Mouse (Mus musculus) CH12.LX (cell line): Measurements from ENCODE around the gene Klhdc4. TPM values are rescaled to one million over a fixed set of nuclear protein-coding genes. Genes with fewer than 3 reads are reported as not detected.

ENCODE experiments used
- DNase-seq: peaks from one replicate; pipeline ENCODE4 v3.0.0-alpha.2; 2013; ENCODE audit errors: extremely low read depth
- H3K27ac ChIP-seq: 2 replicates; pipeline ENCODE4 v1.5.1; 2012; ENCODE audit warnings: low read depth, mild to moderate bottlenecking, control low read depth, moderate library complexity; ENCODE audit not compliant: insufficient read depth
- H3K27me3 ChIP-seq: replicated peaks from 2 replicates; pipeline ENCODE3; 2012; ENCODE audit warnings: inconsistent platforms
- H3K36me3 ChIP-seq, 2 experiments: replicated peaks in 1 of 2; 2 replicates each; pipeline versions ENCODE3 to v1.6.1; 2012; ENCODE audit warnings: inconsistent platforms in 1 of 2, low read length in 1 of 2, mild to moderate bottlenecking in 1 of 2, mixed read lengths in 1 of 2, moderate library complexity in 1 of 2; ENCODE audit not compliant: control insufficient read depth in 1 of 2, insufficient read depth in 1 of 2
- H3K4me1 ChIP-seq, 2 experiments: 2 replicates each; pipeline ENCODE4 v1.6.1; 2012; ENCODE audit warnings: inconsistent platforms in 1 of 2, moderate library complexity in 1 of 2; ENCODE audit not compliant: insufficient read depth in 2 of 2, control insufficient read depth in 1 of 2
- H3K4me2 ChIP-seq: 2 replicates; pipeline ENCODE4 v1.6.1; 2012; ENCODE audit warnings: low read depth, mild to moderate bottlenecking, control low read depth; ENCODE audit not compliant: poor library complexity, insufficient read depth, severe bottlenecking
- H3K4me3 ChIP-seq, 3 experiments: fragments of 150-350 bp in 1 of 3; sonication (generic) in 1 of 3; replicated peaks in 1 of 3; 2 replicates each; pipeline versions ENCODE3 to v1.5.1; 2011 to 2012; ENCODE audit warnings: low read depth in 2 of 3, low read length in 2 of 3, mild to moderate bottlenecking in 2 of 3, moderate library complexity in 2 of 3, control low read depth in 1 of 3, improper control_type of control experiment in 1 of 3, inconsistent platforms in 1 of 3, mixed read lengths in 1 of 3; ENCODE audit not compliant: poor library complexity in 1 of 3
- H3K79me2 ChIP-seq: replicated peaks from 2 replicates; pipeline ENCODE4 v1.6.1; 2012; ENCODE audit warnings: mild to moderate bottlenecking, moderate library complexity; ENCODE audit not compliant: control insufficient read depth, poor library complexity, insufficient read depth, severe bottlenecking; ENCODE audit errors: extremely low read depth
- H3K9ac ChIP-seq: 2 replicates; pipeline ENCODE4 v1.6.1; 2012; ENCODE audit warnings: low read depth, mild to moderate bottlenecking, control low read depth, moderate library complexity; ENCODE audit not compliant: insufficient read depth
- H3K9me3 ChIP-seq: replicated peaks from 2 replicates; pipeline ENCODE3; 2012; ENCODE audit warnings: low read length, inconsistent platforms, mixed read lengths
- CHD2 ChIP-seq: IDR thresholded peaks from 2 replicates; pipeline ENCODE4 v1.6.1; 2011; ENCODE audit warnings: low read length, improper control_type of control experiment
- CTCF ChIP-seq, 2 experiments: IDR thresholded peaks in 1 of 2; conservative IDR thresholded peaks in 1 of 2; 2 replicates each; pipeline ENCODE4 v1.5.1; 2011 to 2012; ENCODE audit warnings: low read depth in 2 of 2, low read length in 2 of 2, improper control_type of control experiment in 1 of 2, inconsistent platforms in 1 of 2, mild to moderate bottlenecking in 1 of 2, moderate library complexity in 1 of 2
- ELF1 ChIP-seq: IDR thresholded peaks from 2 replicates; pipeline ENCODE4 v1.6.1; 2014; ENCODE audit warnings: low read depth, mild to moderate bottlenecking, inconsistent platforms, low read length, improper control_type of control experiment
- EP300 ChIP-seq: IDR thresholded peaks from 2 replicates; pipeline ENCODE4 v1.6.1; 2011; ENCODE audit warnings: low read length, improper control_type of control experiment
- GABPA ChIP-seq: IDR thresholded peaks from 2 replicates; pipeline ENCODE4 v1.6.1; 2012; ENCODE audit warnings: low read depth, low read length, improper control_type of control experiment, inconsistent platforms; ENCODE audit not compliant: insufficient replicate concordance
- HCFC1 ChIP-seq: IDR thresholded peaks from 2 replicates; pipeline ENCODE4 v1.6.1; 2012; ENCODE audit warnings: low read depth, mild to moderate bottlenecking, inconsistent platforms, low read length, improper control_type of control experiment
- IRF4 ChIP-seq: IDR thresholded peaks from 2 replicates; pipeline ENCODE4 v1.6.1; 2014; ENCODE audit warnings: low read depth, mild to moderate bottlenecking, inconsistent platforms, low read length, improper control_type of control experiment
- JUND ChIP-seq: conservative IDR thresholded peaks from 2 replicates; pipeline ENCODE4 v1.6.1; 2011; ENCODE audit warnings: low read depth, low read length, improper control_type of control experiment
- MAFK ChIP-seq: IDR thresholded peaks from 2 replicates; pipeline ENCODE4 v1.6.1; 2011; ENCODE audit warnings: low read length, improper control_type of control experiment; ENCODE audit not compliant: insufficient replicate concordance
- MAX ChIP-seq: IDR thresholded peaks from 2 replicates; pipeline ENCODE4 v1.6.1; 2011; ENCODE audit warnings: low read length, improper control_type of control experiment
- MAZ ChIP-seq: IDR thresholded peaks from 2 replicates; pipeline ENCODE4 v1.6.1; 2012; ENCODE audit warnings: low read depth, mild to moderate bottlenecking, inconsistent platforms, low read length, improper control_type of control experiment, moderate library complexity
- NELFE ChIP-seq: IDR thresholded peaks from 2 replicates; pipeline ENCODE4 v1.6.1; 2011; ENCODE audit warnings: low read depth, low read length, improper control_type of control experiment
- PAX5 ChIP-seq: IDR thresholded peaks from 2 replicates; pipeline ENCODE4 v1.6.1; 2012; ENCODE audit warnings: low read length, inconsistent platforms, mixed read lengths
- POLR2AphosphoS2 ChIP-seq: IDR thresholded peaks from 2 replicates; pipeline ENCODE4 v1.6.1; 2011; ENCODE audit warnings: low read depth, low read length, improper control_type of control experiment
- RCOR1 ChIP-seq: conservative IDR thresholded peaks from 2 replicates; pipeline ENCODE4 v1.6.1; 2012; ENCODE audit warnings: low read depth, mild to moderate bottlenecking, inconsistent platforms, low read length, improper control_type of control experiment
- SIN3A ChIP-seq: IDR thresholded peaks from 2 replicates; pipeline ENCODE4 v1.6.1; 2012; ENCODE audit warnings: low read length, improper control_type of control experiment, inconsistent platforms
- SMC3 ChIP-seq: IDR thresholded peaks from 2 replicates; pipeline ENCODE4 v1.6.1; 2011; ENCODE audit warnings: low read depth, low read length, improper control_type of control experiment
- TCF12 ChIP-seq: IDR thresholded peaks from 2 replicates; pipeline ENCODE4 v1.6.1; 2014; ENCODE audit warnings: low read depth, mild to moderate bottlenecking, inconsistent platforms, low read length, improper control_type of control experiment
- USF1 ChIP-seq: IDR thresholded peaks from 2 replicates; pipeline ENCODE4 v1.6.1; 2014; ENCODE audit warnings: low read depth, mild to moderate bottlenecking, inconsistent platforms, low read length, improper control_type of control experiment
- USF2 ChIP-seq: conservative IDR thresholded peaks from 2 replicates; pipeline ENCODE4 v1.6.1; 2011; ENCODE audit warnings: low read depth, low read length, improper control_type of control experiment
- ZC3H11A ChIP-seq: IDR thresholded peaks from 2 replicates; pipeline ENCODE4 v1.6.1; 2012; ENCODE audit warnings: low read depth, mild to moderate bottlenecking, inconsistent platforms, low read length, improper control_type of control experiment
- ZNF384 ChIP-seq: IDR thresholded peaks from 2 replicates; pipeline ENCODE4 v1.6.1; 2012; ENCODE audit warnings: low read depth, low read length, improper control_type of control experiment, inconsistent platforms
- dilution Hi-C: fragments of 300-500 bp; cut with MboI; formaldehyde crosslinking; loops from 2 replicates; pipeline ENCODE4 v1.14.3; 2020; ENCODE audit warnings: low sequenced_read_pairs; ENCODE audit not compliant: extremely low pct_unique_long_range_greater_than_20kb, extremely low pct_ligation_motif_present
- in situ Hi-C: fragments of 300-500 bp; cut with MboI; formaldehyde crosslinking; loops from 3 replicates; pipeline ENCODE4 v1.14.3; 2019; ENCODE audit warnings: low sequenced_read_pairs, low pct_ligation_motif_present, low pct_unique_long_range_greater_than_20kb, mixed read lengths
- polyA plus RNA-seq: library from polyadenylated mRNA; unstranded; fragments of >175 nt; gene quantifications from 2 replicates; pipeline ENCODE4 v1.2.1, GENCODE M21; 2012; ENCODE audit warnings: low read depth; ENCODE audit not compliant: insufficient read length
- total RNA-seq, 2 experiments: library from RNA; depleted of rRNA; stranded (reverse); fragments of 300-350 nt in 1 of 2; fragments of >200 nt in 1 of 2; gene quantifications; 2 replicates each; pipeline ENCODE4 v1.2.3; 2012 to 2014

Klhdc4 gene
- total and polyA plus RNA-seq, 3 experiments: 35.5 to 54.3 (median 51.5) TPM

DNA sequence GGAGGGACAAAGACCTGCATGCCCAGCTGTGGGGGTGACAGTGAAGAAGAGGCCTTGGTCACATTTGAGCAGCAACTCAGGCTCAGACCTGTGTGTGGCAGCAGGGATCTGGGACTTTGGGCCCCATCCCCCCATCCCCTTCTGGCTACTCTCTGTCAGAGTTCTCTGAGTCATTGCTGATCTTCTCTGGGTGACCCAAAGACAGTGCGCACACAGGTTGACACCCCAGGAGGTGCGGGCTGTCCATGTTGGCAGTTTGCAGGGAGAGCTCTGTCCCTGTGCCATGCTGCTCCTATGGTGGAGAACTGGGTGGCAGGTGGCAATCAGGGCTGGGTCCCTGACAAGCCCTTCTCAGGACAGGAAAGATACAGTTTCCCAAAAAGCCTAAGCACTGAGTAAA, 59.7 kb downstream of the Klhdc4 start:
- no peaks in the 10 kb centered on the region for H3K9me3 ChIP-seq
- no peak overlapping the region for H3K27ac ChIP-seq
- DNase-seq: no peak
- H3K79me2 ChIP-seq: no peaks in the 10 kb centered on the region
- no peak overlapping the region for H3K4me3 ChIP-seq
- H3K36me3 ChIP-seq: no peaks in the 10 kb centered on the region
- no peak for TF ChIP-seq MAX
- no peak for TF ChIP-seq MAZ
- no peak for TF ChIP-seq EP300
- no peak for TF ChIP-seq CTCF (conservative IDR thresholded peaks at IDR 0.05 in 1 of 2, IDR thresholded peaks at IDR 0.05 in 1 of 2; ENCODE audit: low read depth in 2 of 2, low read length in 2 of 2)
- TF ChIP-seq CHD2: no peak
- TF ChIP-seq ZC3H11A: no peak
- no peak for TF ChIP-seq ELF1
- no peak for TF ChIP-seq NELFE
- TF ChIP-seq PAX5: no peak
- TF ChIP-seq POLR2AphosphoS2: no peak
- TF ChIP-seq SMC3: no peak
- TF ChIP-seq HCFC1: no peak
- peaks cover 2 to 18% of the 10 kb centered on the region in 2 experiments; a peak in 3 of 4 replicates for H3K4me1 ChIP-seq
- no peak overlapping the region for H3K4me2 ChIP-seq
- dilution Hi-C loops: no loop called here
- H3K9ac ChIP-seq: no peak overlapping the region
- peaks cover 66% of the 10 kb centered on the region for H3K27me3 ChIP-seq
- in situ Hi-C loops: no loop called here

GRCm38 (mm10) chr8:121769095-121769494, 60.3 kb downstream of the Klhdc4 start:
- dilution Hi-C loops: no loop called here

More at GRCm38 (mm10) chr8:121769095-121769494, 60.3 kb downstream of the Klhdc4 start:
- Histone ChIP-seq H3K4me1 (peaks cover 2 to 18% of the 10 kb centered on the region in 2 experiments; a peak in 3 of 4 replicates), H3K27me3 (peaks cover 72% of the 10 kb centered on the region)
- TF ChIP-seq POLR2AphosphoS2 (no peak), USF1 (no peak), RCOR1 (no peak), ZNF384 (no peak), USF2 (no peak), GABPA (no peak), IRF4 (no peak), TCF12 (no peak), SIN3A (no peak), JUND (no peak), MAFK (no peak)
- TF ChIP-seq, all 38 proteins: peak for 0
- no peaks in the 10 kb centered on the region for H3K36me3 ChIP-seq
- no peak overlapping the region for H3K27ac ChIP-seq
- in situ Hi-C loops: no loop called here
- DNase-seq: no peak
- no peaks in the 10 kb centered on the region for H3K79me2 ChIP-seq
- no peak overlapping the region for H3K9ac ChIP-seq
- no peaks in the 10 kb centered on the region for H3K9me3 ChIP-seq
- no peak overlapping the region for H3K4me3 ChIP-seq
- no peak overlapping the region for H3K4me2 ChIP-seq
